Mouse (Mus musculus): ENCODE results near the gene Asic4. TPM values are rescaled to one million over a fixed set of nuclear protein-coding genes. Genes with fewer than 3 reads are reported as not detected.

The Asic4 gene
- polyA plus RNA-seq, 1 experiment from 2014 or later = 0.47 TPM

DNA sequence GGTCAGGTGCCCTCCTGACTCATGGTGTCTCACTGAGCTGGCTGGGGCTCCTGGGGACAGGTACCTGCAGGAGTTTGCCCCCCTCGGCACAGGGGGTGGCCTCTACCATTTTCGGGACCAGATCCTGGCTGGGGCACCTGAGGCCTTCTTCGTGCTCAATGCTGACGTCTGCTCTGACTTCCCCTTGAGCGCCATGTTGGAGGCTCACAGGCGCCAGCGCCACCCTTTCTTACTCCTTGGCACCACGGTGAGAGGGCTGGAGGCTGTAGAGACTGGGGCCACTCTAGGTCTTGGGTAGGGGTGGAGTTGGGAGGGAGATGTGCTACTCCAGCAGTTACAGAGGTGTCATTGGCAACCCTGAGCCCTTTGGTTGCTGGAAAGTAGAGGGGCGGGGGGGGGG is 11.5 kb upstream of the Asic4 start:
- no peak overlapping the region for H3K9ac ChIP-seq (ENCODE audit: low read length)
- no peak overlapping the region for H3K27ac ChIP-seq (ENCODE audit: low read depth)
- no peak overlapping the region for H3K4me3 ChIP-seq (ENCODE audit: low read depth, low read length)
- H3K4me2 ChIP-seq (ENCODE audit: low read length) = no peak overlapping the region
- no peak for DNase-seq (ENCODE audit: low spot score)
- no peak for ATAC-seq (replicated peaks; ENCODE audit: low FRiP score, low TSS enrichment, low read depth)
- no peaks in the 10 kb centered on the region for H3K27me3 ChIP-seq (replicated peaks; ENCODE audit: control insufficient read depth, insufficient read depth, low read length)
- H3K9me3 ChIP-seq (ENCODE audit: control insufficient read depth, low read length) = no peaks in the 10 kb centered on the region
- H3K36me3 ChIP-seq (ENCODE audit: control insufficient read depth, insufficient read depth, low read length) = 0 out of 2 replicates have a peak, but pooled peaks cover 6% of the 10 kb centered on the region
- peaks cover 10% of the 10 kb centered on the region for H3K4me1 ChIP-seq (replicated peaks; ENCODE audit: control insufficient read depth, insufficient read depth, low read length)
- WGBS = 77% methylated on average over 8 of the region's 9 CpGs

DNA sequence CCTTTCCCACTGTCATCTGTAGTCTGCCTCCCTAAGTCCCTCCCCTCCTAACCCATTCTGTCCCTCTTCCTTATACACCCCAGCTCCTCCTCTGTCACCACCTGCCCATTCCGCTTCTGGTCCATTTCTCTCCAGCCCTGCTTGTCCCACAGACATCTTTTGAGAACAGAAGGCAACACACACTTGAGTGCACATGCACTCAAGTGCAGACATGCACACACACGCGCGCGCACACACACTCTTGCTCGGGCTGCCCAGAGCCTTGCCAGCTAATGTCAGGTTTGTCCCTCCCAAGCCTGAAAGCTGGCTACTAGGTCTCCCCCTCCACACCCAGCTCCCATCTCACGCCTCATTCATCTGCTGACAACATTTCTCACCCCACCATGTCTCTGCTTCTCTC is 9.6 kb upstream of the Asic4 start:
- H3K4me1 ChIP-seq (replicated peaks; ENCODE audit: control insufficient read depth, insufficient read depth, low read length) = peaks cover 13% of the 10 kb centered on the region
- H3K4me3 ChIP-seq (ENCODE audit: low read depth, low read length) = no peak overlapping the region
- no peak overlapping the region for H3K9ac ChIP-seq (ENCODE audit: low read length)
- DNase-seq (ENCODE audit: low spot score) (no peak), ATAC-seq (replicated peaks; ENCODE audit: low FRiP score, low TSS enrichment, low read depth) (no peak)
- H3K27me3 ChIP-seq (replicated peaks; ENCODE audit: control insufficient read depth, insufficient read depth, low read length) = peaks cover 3% of the 10 kb centered on the region; the same call in 1 of the 2 replicates
- no peak overlapping the region for H3K4me2 ChIP-seq (ENCODE audit: low read length)
- no peaks in the 10 kb centered on the region for H3K9me3 ChIP-seq (ENCODE audit: control insufficient read depth, low read length)
- 96% methylated on average over 7 of the region's 7 CpGs for WGBS
- H3K27ac ChIP-seq (ENCODE audit: low read depth) = no peak overlapping the region
- H3K36me3 ChIP-seq (ENCODE audit: control insufficient read depth, insufficient read depth, low read length) = 0 out of 2 replicates have a peak, but pooled peaks cover 6% of the 10 kb centered on the region

- WGBS = 94% methylated on average over 15 of the region's 15 CpGs
- peaks cover 7% of the 10 kb centered on the region; the same call in 1 of the 2 replicates for H3K27me3 ChIP-seq (replicated peaks; ENCODE audit: control insufficient read depth, insufficient read depth, low read length)
- no peak for ATAC-seq (replicated peaks; ENCODE audit: low FRiP score, low TSS enrichment, low read depth)
- H3K9me3 ChIP-seq (ENCODE audit: control insufficient read depth, low read length) = no peaks in the 10 kb centered on the region
- 0 out of 2 replicates have a peak, but pooled peaks cover 6% of the 10 kb centered on the region for H3K36me3 ChIP-seq (ENCODE audit: control insufficient read depth, insufficient read depth, low read length)
- H3K27ac ChIP-seq (ENCODE audit: low read depth) = no peak overlapping the region
- no peak overlapping the region for H3K9ac ChIP-seq (ENCODE audit: low read length)
- DNase-seq (ENCODE audit: low spot score) = no peak
- H3K4me1 ChIP-seq (replicated peaks; ENCODE audit: control insufficient read depth, insufficient read depth, low read length) = peaks cover 17% of the 10 kb centered on the region
- no peak overlapping the region for H3K4me3 ChIP-seq (ENCODE audit: low read depth, low read length)
- H3K4me2 ChIP-seq (ENCODE audit: low read length) = no peak overlapping the region
Measured at GRCm38 (mm10) chr1:75441471-75441996, 8.7 kb upstream of the Asic4 start.

DNA sequence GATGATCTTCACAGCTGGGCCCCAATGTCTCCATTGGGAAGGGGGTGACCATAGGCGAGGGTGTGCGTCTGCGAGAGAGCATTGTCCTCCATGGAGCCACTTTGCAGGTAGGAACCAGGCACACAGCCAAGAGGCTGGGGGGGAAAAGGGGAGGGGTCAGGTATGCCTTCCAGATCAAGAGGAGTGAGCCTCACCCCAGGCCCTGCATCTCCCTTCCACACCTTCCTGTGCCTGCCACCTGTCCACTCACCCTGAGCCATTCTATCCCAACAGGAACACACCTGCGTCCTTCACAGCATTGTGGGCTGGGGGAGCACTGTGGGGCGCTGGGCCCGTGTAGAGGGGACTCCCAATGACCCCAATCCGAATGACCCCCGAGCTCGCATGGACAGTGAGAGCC is 8.1 kb upstream of the Asic4 start:
- Histone ChIP-seq H3K4me3 (ENCODE audit: low read depth, low read length) (no peak overlapping the region), H3K9me3 (ENCODE audit: control insufficient read depth, low read length) (no peaks in the 10 kb centered on the region), H3K4me1 (replicated peaks; ENCODE audit: control insufficient read depth, insufficient read depth, low read length) (peaks cover 17% of the 10 kb centered on the region), H3K36me3 (ENCODE audit: control insufficient read depth, insufficient read depth, low read length) (0 out of 2 replicates have a peak, but pooled peaks cover 6% of the 10 kb centered on the region), H3K4me2 (ENCODE audit: low read length) (no peak overlapping the region), H3K9ac (ENCODE audit: low read length) (no peak overlapping the region), H3K27ac (ENCODE audit: low read depth) (no peak overlapping the region), H3K27me3 (replicated peaks; ENCODE audit: control insufficient read depth, insufficient read depth, low read length) (peaks cover 13% of the 10 kb centered on the region; the same call in 1 of the 2 replicates)
- WGBS = 88% methylated on average over 9 of the region's 9 CpGs
- ATAC-seq (replicated peaks; ENCODE audit: low FRiP score, low TSS enrichment, low read depth) (no peak), DNase-seq (ENCODE audit: low spot score) (no peak)

DNA sequence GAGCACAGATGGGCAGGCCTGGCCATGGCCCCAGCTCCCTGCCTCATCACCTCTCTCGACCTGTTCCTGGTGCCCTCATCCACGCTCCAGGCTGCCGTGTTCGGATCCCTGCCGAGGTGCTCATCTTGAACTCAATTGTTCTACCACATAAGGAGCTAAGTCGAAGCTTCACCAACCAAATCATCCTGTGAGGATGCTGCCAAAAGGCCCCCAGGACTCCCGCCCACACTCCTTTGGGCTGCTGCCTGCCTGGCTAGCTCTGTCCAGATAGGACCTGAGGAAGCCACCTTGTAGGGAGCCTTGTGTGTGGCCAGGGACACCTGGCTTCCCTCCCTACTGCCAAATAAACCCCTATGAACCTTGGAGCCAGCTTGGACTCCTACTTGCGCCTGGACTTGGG is 7.4 kb upstream of the Asic4 start:
- no peak overlapping the region for H3K4me3 ChIP-seq (ENCODE audit: low read depth, low read length)
- H3K9ac ChIP-seq (ENCODE audit: low read length) = no peak overlapping the region
- DNase-seq (ENCODE audit: low spot score) (no peak), ATAC-seq (replicated peaks; ENCODE audit: low FRiP score, low TSS enrichment, low read depth) (no peak)
- peaks cover 19% of the 10 kb centered on the region for H3K27me3 ChIP-seq (replicated peaks; ENCODE audit: control insufficient read depth, insufficient read depth, low read length)
- no peak overlapping the region for H3K27ac ChIP-seq (ENCODE audit: low read depth)
- peaks cover 23% of the 10 kb centered on the region for H3K4me1 ChIP-seq (replicated peaks; ENCODE audit: control insufficient read depth, insufficient read depth, low read length)
- H3K4me2 ChIP-seq (ENCODE audit: low read length) = no peak overlapping the region
- H3K9me3 ChIP-seq (ENCODE audit: control insufficient read depth, low read length) = no peaks in the 10 kb centered on the region
- 57% methylated on average over 8 of the region's 8 CpGs for WGBS
- 0 out of 2 replicates have a peak, but pooled peaks cover 6% of the 10 kb centered on the region for H3K36me3 ChIP-seq (ENCODE audit: control insufficient read depth, insufficient read depth, low read length)

GRCm38 (mm10) chr1:75443247-75444024 is 6.8 kb upstream of the Asic4 start:
- Histone ChIP-seq H3K4me1 (replicated peaks; ENCODE audit: control insufficient read depth, insufficient read depth, low read length) (peaks cover 25% of the 10 kb centered on the region), H3K4me3 (ENCODE audit: low read depth, low read length) (no peak overlapping the region), H3K36me3 (ENCODE audit: control insufficient read depth, insufficient read depth, low read length) (0 out of 2 replicates have a peak, but pooled peaks cover 6% of the 10 kb centered on the region), H3K4me2 (ENCODE audit: low read length) (no peak overlapping the region), H3K9ac (ENCODE audit: low read length) (no peak overlapping the region), H3K9me3 (ENCODE audit: control insufficient read depth, low read length) (no peaks in the 10 kb centered on the region), H3K27me3 (replicated peaks; ENCODE audit: control insufficient read depth, insufficient read depth, low read length) (peaks cover 25% of the 10 kb centered on the region), H3K27ac (ENCODE audit: low read depth) (no peak overlapping the region)
- DNase-seq (ENCODE audit: low spot score) (no peak), ATAC-seq (replicated peaks; ENCODE audit: low FRiP score, low TSS enrichment, low read depth) (no peak)
- 40% methylated on average over 13 of the region's 13 CpGs for WGBS

- DNase-seq (ENCODE audit: low spot score) (no peak), ATAC-seq (replicated peaks; ENCODE audit: low FRiP score, low TSS enrichment, low read depth) (no peak)
- peaks cover 33% of the 10 kb centered on the region for H3K27me3 ChIP-seq (replicated peaks; ENCODE audit: control insufficient read depth, insufficient read depth, low read length)
- no peak overlapping the region for H3K9ac ChIP-seq (ENCODE audit: low read length)
- H3K4me2 ChIP-seq (ENCODE audit: low read length) = no peak overlapping the region
- 0 out of 2 replicates have a peak, but pooled peaks cover 6% of the 10 kb centered on the region for H3K36me3 ChIP-seq (ENCODE audit: control insufficient read depth, insufficient read depth, low read length)
- H3K4me1 ChIP-seq (replicated peaks; ENCODE audit: control insufficient read depth, insufficient read depth, low read length) = peaks cover 25% of the 10 kb centered on the region
- no peak overlapping the region for H3K27ac ChIP-seq (ENCODE audit: low read depth)
- H3K9me3 ChIP-seq (ENCODE audit: control insufficient read depth, low read length) = no peaks in the 10 kb centered on the region
- no peak overlapping the region for H3K4me3 ChIP-seq (ENCODE audit: low read depth, low read length)
- WGBS = 55% methylated on average over 3 of the region's 3 CpGs
Measured at GRCm38 (mm10) chr1:75444208-75444607, 6.0 kb upstream of the Asic4 start.

DNA sequence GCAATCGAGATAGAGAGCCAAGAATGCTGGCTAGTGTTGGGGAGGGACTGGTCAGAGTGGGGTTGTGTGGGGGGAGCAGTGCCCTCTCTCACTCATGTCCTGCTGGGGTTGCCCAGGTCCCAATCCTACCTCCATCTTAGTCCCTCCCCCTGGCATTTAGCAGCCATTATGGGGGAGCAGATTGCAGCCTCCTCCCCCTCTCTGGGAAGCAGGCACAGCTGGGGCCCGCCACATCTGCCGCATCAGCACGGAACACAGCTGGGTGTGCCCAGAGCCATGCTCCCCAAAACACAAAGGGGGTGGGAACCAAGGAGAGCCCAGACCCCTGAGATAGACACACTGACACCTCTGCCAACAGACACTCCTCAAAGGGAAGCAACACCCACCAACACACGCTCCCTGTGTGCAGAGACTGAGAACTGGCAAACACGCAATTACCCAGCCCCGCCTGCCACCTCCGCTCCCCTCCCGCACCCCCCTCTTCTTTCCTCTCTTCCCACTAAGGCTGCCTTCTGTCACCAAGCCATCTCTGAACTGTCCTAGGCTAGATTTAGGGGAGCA is 5.0 kb upstream of the Asic4 start:
- Histone ChIP-seq H3K4me2 (ENCODE audit: low read length) (peak overlapping the region; percentile 49; the same call in 1 of the 2 replicates), H3K9ac (ENCODE audit: low read length) (no peak overlapping the region), H3K36me3 (ENCODE audit: control insufficient read depth, insufficient read depth, low read length) (0 out of 2 replicates have a peak, but pooled peaks cover 5% of the 10 kb centered on the region), H3K9me3 (ENCODE audit: control insufficient read depth, low read length) (no peaks in the 10 kb centered on the region), H3K4me3 (ENCODE audit: low read depth, low read length) (no peak overlapping the region), H3K27ac (ENCODE audit: low read depth) (no peak overlapping the region), H3K27me3 (replicated peaks; ENCODE audit: control insufficient read depth, insufficient read depth, low read length) (peaks cover 43% of the 10 kb centered on the region), H3K4me1 (replicated peaks; ENCODE audit: control insufficient read depth, insufficient read depth, low read length) (peaks cover 25% of the 10 kb centered on the region)
- DNase-seq (ENCODE audit: low spot score) = no peak
- ATAC-seq (replicated peaks; ENCODE audit: low FRiP score, low TSS enrichment, low read depth) = no peak
- WGBS = 16% methylated on average over 8 of the region's 9 CpGs
